Mouse (Mus musculus) liver, adult 2 months (tissue): ENCODE results near the gene Auts2. TPM values are rescaled to one million over a fixed set of nuclear protein-coding genes. Genes with fewer than 3 reads are reported as not detected.

ENCODE experiments used
- DNase-seq: peaks from one replicate; pipeline ENCODE4 v3.0.0-alpha.2; 2011; ENCODE audit warnings: low read depth, low spot score; ENCODE audit errors: extremely low read depth
- H3K27ac ChIP-seq: fragments of 200-500 bp; replicated peaks from 2 replicates; pipeline ENCODE4 v1.5.1; 2012; ENCODE audit warnings: low read depth, mild to moderate bottlenecking, control low read depth, inconsistent platforms, low read length; ENCODE audit not compliant: insufficient read depth
- H3K27me3 ChIP-seq: fragments of 200-500 bp; 2 replicates; pipeline ENCODE4 v1.6.1; 2012; ENCODE audit warnings: mild to moderate bottlenecking, moderate library complexity, low read length, inconsistent platforms; ENCODE audit not compliant: control insufficient read depth, insufficient read depth
- H3K36me3 ChIP-seq: fragments of 200-500 bp; 2 replicates; pipeline ENCODE4 v1.6.1; 2012; ENCODE audit warnings: low read length, inconsistent platforms; ENCODE audit not compliant: control insufficient read depth, insufficient read depth
- H3K4me1 ChIP-seq: fragments of 200-500 bp; 2 replicates; pipeline ENCODE4 v1.6.1; 2011; ENCODE audit warnings: low read length; ENCODE audit not compliant: control insufficient read depth, insufficient read depth
- H3K4me3 ChIP-seq: fragments of 200-500 bp; 2 replicates; pipeline ENCODE4 v1.5.1; 2011; ENCODE audit warnings: low read depth, mild to moderate bottlenecking, control low read depth, low read length, moderate library complexity; ENCODE audit not compliant: insufficient read depth
- H3K79me2 ChIP-seq: fragments of 200-500 bp; 2 replicates; pipeline ENCODE4 v1.6.1; 2012; ENCODE audit warnings: inconsistent platforms, mild to moderate bottlenecking, low read length, moderate library complexity; ENCODE audit not compliant: control insufficient read depth, insufficient read depth
- H3K9ac ChIP-seq: fragments of 200-500 bp; 2 replicates; pipeline ENCODE4 v1.6.1; 2012; ENCODE audit warnings: low read depth, mild to moderate bottlenecking, control low read depth, inconsistent platforms, low read length
- CTCF ChIP-seq: fragments of 200-500 bp; IDR thresholded peaks from 2 replicates; pipeline ENCODE4 v1.5.1; 2011; ENCODE audit warnings: low read depth, low read length, control low read depth
- POLR2A ChIP-seq: fragments of 200-500 bp; IDR thresholded peaks from 2 replicates; pipeline ENCODE4 v1.6.1; 2011; ENCODE audit warnings: low read length, control low read depth; ENCODE audit not compliant: insufficient read depth; ENCODE audit errors: extremely low read depth
- WGBS: fragments of 180-500 bp; shearing (Covaris S2); methylation state at CpG from one replicate; pipeline ENCODE4 v1.1.7; 2018; 5-methylcytosine and 5-hydroxymethylcytosine counted together
- polyA plus RNA-seq: library from polyadenylated mRNA; depleted of rRNA; stranded (reverse); fragments of >200 nt; gene quantifications from 2 replicates; pipeline ENCODE4 v1.2.3, GENCODE M21; 2012
- total RNA-seq: library from RNA; depleted of rRNA; stranded (reverse); fragments of >200 nt; gene quantifications from 2 replicates; pipeline ENCODE4 v1.2.3, GENCODE M21; 2014

Auts2 gene
- total and polyA plus RNA-seq, 2 experiments: 0.37 to 0.51 TPM

DNA sequence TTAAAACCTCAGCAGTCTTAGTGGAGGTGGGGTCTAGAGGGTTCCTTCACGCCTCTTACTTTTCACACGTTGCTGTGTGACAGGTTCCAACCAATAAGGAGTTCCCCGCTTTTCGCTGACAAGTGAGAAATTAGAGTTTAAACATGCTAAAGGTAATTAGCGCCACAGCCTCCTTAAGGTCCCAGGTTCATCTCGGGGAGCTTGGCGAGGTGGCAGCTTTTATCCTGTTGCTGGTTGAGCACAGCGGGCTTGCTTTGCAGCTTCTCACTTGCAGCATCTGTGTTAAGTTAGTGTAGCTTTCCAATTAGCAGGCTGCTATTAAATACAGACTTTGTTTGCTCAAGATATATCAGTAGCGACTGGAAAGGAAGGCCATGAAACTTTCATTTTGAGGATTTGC lies 564.2 kb downstream of the Auts2 start:
- Histone ChIP-seq H3K36me3 (no peaks in the 10 kb centered on the region), H3K27me3 (no peaks in the 10 kb centered on the region), H3K9ac (no peak overlapping the region), H3K4me3 (no peak overlapping the region), H3K27ac (no peak overlapping the region), H3K4me1 (no peaks in the 10 kb centered on the region), H3K79me2 (no peaks in the 10 kb centered on the region)
- DNase-seq: no peak
- TF ChIP-seq CTCF (no peak), POLR2A (no peak)
- WGBS: 84% methylated on average over 9 of the region's 9 CpGs

DNA sequence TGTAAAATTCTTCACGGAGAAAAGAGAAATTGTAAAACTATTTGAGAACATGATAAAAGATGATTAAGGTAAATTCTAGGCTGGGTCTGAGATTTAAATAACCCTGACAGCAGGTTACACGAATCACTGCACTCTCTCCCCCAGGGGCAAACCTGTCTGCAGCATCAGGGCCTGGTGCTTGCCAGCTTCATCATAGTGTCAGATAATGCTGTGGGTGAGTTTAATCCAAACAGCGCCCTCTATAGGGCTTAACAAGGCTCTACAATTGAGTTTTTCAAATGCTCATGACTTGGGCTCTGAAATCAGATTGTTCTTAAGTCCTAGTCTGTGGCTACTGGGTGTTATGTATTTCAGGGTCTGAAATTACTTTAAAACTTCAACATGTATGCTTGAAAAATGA lies 565.6 kb downstream of the Auts2 start:
- no peaks in the 10 kb centered on the region for H3K79me2 ChIP-seq
- TF ChIP-seq CTCF (no peak), POLR2A (no peak)

GRCm38 (mm10) chr5:131971901-131972300 lies 571.2 kb downstream of the Auts2 start:
- no peaks in the 10 kb centered on the region for H3K4me1 ChIP-seq
- H3K9ac ChIP-seq: no peak overlapping the region
- H3K79me2 ChIP-seq: no peaks in the 10 kb centered on the region
- H3K36me3 ChIP-seq: no peaks in the 10 kb centered on the region
- DNase-seq: no peak
- H3K27me3 ChIP-seq: no peaks in the 10 kb centered on the region
- H3K4me3 ChIP-seq: no peak overlapping the region
- 85% methylated on average over 2 of the region's 2 CpGs for WGBS
- no peak overlapping the region for H3K27ac ChIP-seq
- TF ChIP-seq POLR2A (no peak), CTCF (no peak)

More for the DNA sequence above, 565.6 kb downstream of the Auts2 start:
- H3K36me3 ChIP-seq: no peaks in the 10 kb centered on the region
- no peak for DNase-seq
- no peaks in the 10 kb centered on the region for H3K27me3 ChIP-seq
- 70% methylated on average over 3 of the region's 3 CpGs for WGBS
- no peak overlapping the region for H3K4me3 ChIP-seq
- no peak overlapping the region for H3K9ac ChIP-seq
- H3K27ac ChIP-seq: no peak overlapping the region
- H3K4me1 ChIP-seq: no peaks in the 10 kb centered on the region

GRCm38 (mm10) chr5:131965499-131965898 lies 577.6 kb downstream of the Auts2 start:
- H3K4me1 ChIP-seq: no peaks in the 10 kb centered on the region
- 93% methylated on average over 6 of the region's 6 CpGs for WGBS
- no peak for TF ChIP-seq CTCF
- TF ChIP-seq POLR2A: no peak
- no peaks in the 10 kb centered on the region for H3K27me3 ChIP-seq
- H3K9ac ChIP-seq: no peak overlapping the region
- H3K27ac ChIP-seq: no peak overlapping the region
- DNase-seq: no peak
- no peaks in the 10 kb centered on the region for H3K36me3 ChIP-seq
- H3K79me2 ChIP-seq: no peaks in the 10 kb centered on the region
- no peak overlapping the region for H3K4me3 ChIP-seq

- Histone ChIP-seq H3K4me1 (no peaks in the 10 kb centered on the region), H3K27me3 (no peaks in the 10 kb centered on the region), H3K36me3 (no peaks in the 10 kb centered on the region), H3K79me2 (no peaks in the 10 kb centered on the region), H3K27ac (no peak overlapping the region), H3K9ac (no peak overlapping the region), H3K4me3 (no peak overlapping the region)
- no peak for DNase-seq
- over 99% methylated on average over 4 of the region's 4 CpGs for WGBS
- TF ChIP-seq POLR2A (no peak), CTCF (no peak)
Observed at GRCm38 (mm10) chr5:131963565-131963964, 579.6 kb downstream of the Auts2 start.

DNA sequence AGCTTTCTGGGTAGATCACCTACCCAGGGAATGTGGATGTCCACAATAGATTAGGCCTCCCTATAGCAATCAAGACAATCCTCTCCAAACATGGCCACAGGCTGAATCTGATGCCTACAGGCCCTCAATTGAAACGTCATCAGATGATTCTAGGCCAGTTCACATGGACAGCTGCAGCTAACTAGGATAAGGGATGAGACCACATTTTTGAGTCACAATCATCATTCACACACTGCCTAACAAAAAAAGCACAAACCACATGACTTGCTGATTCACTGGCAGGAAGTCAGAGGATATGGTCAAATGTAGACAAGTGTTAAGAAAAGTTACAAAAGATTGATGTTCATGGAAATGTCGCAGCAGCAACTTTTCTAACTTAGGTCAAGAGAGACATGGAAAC lies 581.3 kb downstream of the Auts2 start:
- 69% methylated on average over 2 of the region's 2 CpGs for whole genome bisulfite sequencing
- H3K27ac ChIP-seq: no peak overlapping the region
- H3K4me1 ChIP-seq: no peaks in the 10 kb centered on the region
- no peaks in the 10 kb centered on the region for H3K27me3 ChIP-seq
- no peaks in the 10 kb centered on the region for H3K79me2 ChIP-seq
- no peak for DNase-seq
- no peak overlapping the region for H3K4me3 ChIP-seq
- H3K36me3 ChIP-seq: no peaks in the 10 kb centered on the region
- no peak overlapping the region for H3K9ac ChIP-seq
- TF ChIP-seq CTCF (no peak), POLR2A (no peak)

GRCm38 (mm10) chr5:131960432-131960831 lies 582.7 kb downstream of the Auts2 start:
- TF ChIP-seq CTCF: no peak
- no peak for TF ChIP-seq POLR2A
- no peak overlapping the region for H3K9ac ChIP-seq
- no peak for DNase-seq

More at GRCm38 (mm10) chr5:131960432-131960831, 582.7 kb downstream of the Auts2 start:
- H3K27me3 ChIP-seq: no peaks in the 10 kb centered on the region
- H3K27ac ChIP-seq: no peak overlapping the region
- H3K79me2 ChIP-seq: no peaks in the 10 kb centered on the region
- H3K4me1 ChIP-seq: no peaks in the 10 kb centered on the region
- no peak overlapping the region for H3K4me3 ChIP-seq
- no peaks in the 10 kb centered on the region for H3K36me3 ChIP-seq
